Mouse (Mus musculus): ENCODE results near the gene Glrp1. TPM values are rescaled to one million over a fixed set of nuclear protein-coding genes. Genes with fewer than 3 reads are reported as not detected.

Gene Glrp1
- polyA plus RNA-seq, 1 experiment from 2014 or later: not detected

- DNase-seq (ENCODE audit: low read depth, low spot score) (no peak), ATAC-seq (no peak)
- no peaks in the 10 kb centered on the region for H3K27me3 ChIP-seq
- in situ Hi-C loops (cut with MboI; ENCODE audit: low pct_unique_long_range_greater_than_20kb): loop anchor here (5.0 kb wide), 1 partner anchor 79 kb away; no protein-coding TSS in a partner anchor
- TF ChIP-seq CTCF (IDR thresholded peaks at IDR 0.05): no peak
- POLR2A ChIA-PET: interaction anchor here (1.0 to 1.7 kb wide), 4 partner anchors 9 to 219 kb away, joined by 3 to 5 read pairs (median 3); no protein-coding TSS in a partner anchor
- CTCF ChIA-PET: interaction anchor here (1.0 to 2.3 kb wide), 6 partner anchors 9 to 84 kb away, joined by 3 to 6 read pairs (median 4); no protein-coding TSS in a partner anchor
These were observed 31.7 kb downstream of the Glrp1 start for GRCm38 (mm10) chr1:88478205-88478604.

- CTCF ChIA-PET: interaction anchor here (1.2 to 2.2 kb wide), 3 partner anchors 49 to 229 kb away, joined by 4 to 6 read pairs (median 6); no protein-coding TSS in a partner anchor
- no peaks in the 10 kb centered on the region for H3K27me3 ChIP-seq
- no peak for TF ChIP-seq CTCF (IDR thresholded peaks at IDR 0.05)
- POLR2A ChIA-PET: interaction anchor here (0.6 to 3.6 kb wide), 4 partner anchors 11 to 225 kb away, joined by 3 to 23 read pairs (median 4); partner anchors contain the start of gene Arl4c
- ATAC-seq (no peak), DNase-seq (ENCODE audit: low read depth, low spot score) (no peak)
- in situ Hi-C loops (cut with MboI; ENCODE audit: low pct_unique_long_range_greater_than_20kb): loop anchor here (5.0 kb wide), 1 partner anchor 81 kb away; no protein-coding TSS in a partner anchor
These were observed 33.2 kb downstream of the Glrp1 start for GRCm38 (mm10) chr1:88476554-88477085.

- DNase-seq (ENCODE audit: low read depth, low spot score) (peak; percentile 95), ATAC-seq (peak; percentile 69)
- in situ Hi-C loops (cut with MboI; ENCODE audit: low pct_unique_long_range_greater_than_20kb): loop anchor here (5.0 kb wide), 1 partner anchor 82 kb away; no protein-coding TSS in a partner anchor
- TF ChIP-seq CTCF (IDR thresholded peaks at IDR 0.05): no peak
- ChIA-PET POLR2A (interaction anchor here (0.9 to 3.6 kb wide), 6 partner anchors 38 to 226 kb away, joined by 3 to 23 read pairs (median 3); partner anchors contain the start of gene Arl4c), CTCF (interaction anchor here (0.7 to 2.2 kb wide), 12 partner anchors 10 to 233 kb away, joined by 3 to 6 read pairs (median 4); no protein-coding TSS in a partner anchor)
- no peaks in the 10 kb centered on the region for H3K27me3 ChIP-seq
These were observed 34.3 kb downstream of the Glrp1 start for GRCm38 (mm10) chr1:88475502-88475953.

GRCm38 (mm10) chr1:88474598-88474997 lies 35.3 kb downstream of the Glrp1 start:
- ChIA-PET CTCF (interaction anchor here (0.7 to 3.4 kb wide), 12 partner anchors 10 to 234 kb away, joined by 3 to 18 read pairs (median 4); no protein-coding TSS in a partner anchor), POLR2A (interaction anchor here (0.6 to 3.6 kb wide), 7 partner anchors 9 to 227 kb away, joined by 3 to 23 read pairs (median 4); partner anchors contain the start of gene Arl4c)
- peak; percentile 99 for DNase-seq (ENCODE audit: low read depth, low spot score)
- in situ Hi-C loops (cut with MboI; ENCODE audit: low pct_unique_long_range_greater_than_20kb): no loop called here
- TF ChIP-seq CTCF (IDR thresholded peaks at IDR 0.05): no peak
- H3K27me3 ChIP-seq: no peaks in the 10 kb centered on the region
- peak; percentile 82 for ATAC-seq

GRCm38 (mm10) chr1:88473899-88474298 lies 36.0 kb downstream of the Glrp1 start:
- TF ChIP-seq CTCF (IDR thresholded peaks at IDR 0.05): peak; percentile 62
- no peaks in the 10 kb centered on the region for H3K27me3 ChIP-seq
- POLR2A ChIA-PET: interaction anchor here (1.0 to 3.6 kb wide), 4 partner anchors 9 to 228 kb away, joined by 4 to 23 read pairs (median 4); partner anchors contain the start of gene Arl4c
- in situ Hi-C loops (cut with MboI; ENCODE audit: low pct_unique_long_range_greater_than_20kb): no loop called here
- DNase-seq (ENCODE audit: low read depth, low spot score) (no peak), ATAC-seq (no peak)
- CTCF ChIA-PET: interaction anchor here (0.8 to 3.4 kb wide), 8 partner anchors 10 to 278 kb away, joined by 3 to 18 read pairs (median 4); no protein-coding TSS in a partner anchor

- no peak for TF ChIP-seq CTCF (IDR thresholded peaks at IDR 0.05)
- ChIA-PET POLR2A (interaction anchor here (0.5 kb wide), 1 partner anchor 223 kb away, joined by 6 read pairs; no protein-coding TSS in a partner anchor), CTCF (interaction anchor here (1.4 to 3.4 kb wide), 4 partner anchors 16 to 279 kb away, joined by 4 to 18 read pairs (median 4); no protein-coding TSS in a partner anchor)
- H3K27me3 ChIP-seq: no peaks in the 10 kb centered on the region
- in situ Hi-C loops (cut with MboI; ENCODE audit: low pct_unique_long_range_greater_than_20kb): no loop called here
- no peak for DNase-seq (ENCODE audit: low read depth, low spot score)
- ATAC-seq: no peak
These were observed 37.6 kb downstream of the Glrp1 start for GRCm38 (mm10) chr1:88472258-88472657.

- no peaks in the 10 kb centered on the region for H3K27me3 ChIP-seq
- ATAC-seq (no peak), DNase-seq (ENCODE audit: low read depth, low spot score) (no peak)
- ChIA-PET POLR2A (interaction anchor here (1.0 to 1.1 kb wide), 2 partner anchors 97 to 232 kb away, joined by 3 to 4 read pairs; partner anchors contain the start of gene Arl4c), CTCF (interaction anchor here (1.2 to 1.3 kb wide), 2 partner anchors 13 to 212 kb away, joined by 3 read pairs; no protein-coding TSS in a partner anchor)
- no peak for TF ChIP-seq CTCF (IDR thresholded peaks at IDR 0.05)
- in situ Hi-C loops (cut with MboI; ENCODE audit: low pct_unique_long_range_greater_than_20kb): loop anchor here (5.0 kb wide), 1 partner anchor 233 kb away; the partner anchor contains the start of gene Arl4c
These were observed 40.1 kb downstream of the Glrp1 start for GRCm38 (mm10) chr1:88469746-88470145.

GRCm38 (mm10) chr1:88468335-88468734 lies 41.5 kb downstream of the Glrp1 start:
- POLR2A ChIA-PET: interaction anchor here (1.1 kb wide), 1 partner anchor 234 kb away, joined by 3 read pairs; the partner anchor contains the start of gene Arl4c
- ATAC-seq (no peak), DNase-seq (ENCODE audit: low read depth, low spot score) (no peak)
- in situ Hi-C loops (cut with MboI; ENCODE audit: low pct_unique_long_range_greater_than_20kb): loop anchor here (5.0 kb wide), 1 partner anchor 234 kb away; the partner anchor contains the start of gene Arl4c
- H3K27me3 ChIP-seq: no peaks in the 10 kb centered on the region
- no peak for TF ChIP-seq CTCF (IDR thresholded peaks at IDR 0.05)
- CTCF ChIA-PET: interaction anchor here (1.2 to 1.3 kb wide), 3 partner anchors 12 to 213 kb away, joined by 3 read pairs; no protein-coding TSS in a partner anchor

- no peak for TF ChIP-seq CTCF (IDR thresholded peaks at IDR 0.05)
- DNase-seq (ENCODE audit: low read depth, low spot score) (no peak), ATAC-seq (no peak)
- no peaks in the 10 kb centered on the region for H3K27me3 ChIP-seq
- in situ Hi-C loops (cut with MboI; ENCODE audit: low pct_unique_long_range_greater_than_20kb): loop anchor here (5.0 kb wide), 1 partner anchor 234 kb away; the partner anchor contains the start of gene Arl4c
- ChIA-PET CTCF (interaction anchor here (1.3 kb wide), 1 partner anchor 94 kb away, joined by 3 read pairs; no protein-coding TSS in a partner anchor), POLR2A (no interaction called here)
These were observed 42.0 kb downstream of the Glrp1 start for GRCm38 (mm10) chr1:88467866-88468265.

All from Patski (cell line).